Mouse (Mus musculus): Measurements from ENCODE around the gene Sertad2.

- TF ChIP-seq CTCF (IDR thresholded peaks at IDR 0.05; ENCODE audit: low read depth) (no peak), EP300 (IDR thresholded peaks at IDR 0.05; ENCODE audit: low read depth) (no peak)
Measured at GRCm38 (mm10) chr11:20585297-20585696, 42.2 kb downstream of the Sertad2 start.
